Mouse (Mus musculus): ENCODE measurements around the gene Elovl2.
"Not testable (repeated sequence)": the region's sequence is repeated elsewhere in the genome, so short reads cannot be mapped to it uniquely, and the experiment has no call there.

Elovl2 gene

GRCm38 (mm10) chr13:41220304-41220834 is at the start of gene Elovl2:
TSS of gene Elovl2 (minus strand) at chr13:41220405.
- CTCF ChIA-PET: interaction anchor here (0.5 kb wide), 1 partner anchor 377 kb away, joined by 4 read pairs; no protein-coding TSS in a partner anchor

- CTCF ChIA-PET: no interaction called here
Measured at GRCm38 (mm10) chr13:41267827-41268408, 47.7 kb upstream of the Elovl2 start.

DNA sequence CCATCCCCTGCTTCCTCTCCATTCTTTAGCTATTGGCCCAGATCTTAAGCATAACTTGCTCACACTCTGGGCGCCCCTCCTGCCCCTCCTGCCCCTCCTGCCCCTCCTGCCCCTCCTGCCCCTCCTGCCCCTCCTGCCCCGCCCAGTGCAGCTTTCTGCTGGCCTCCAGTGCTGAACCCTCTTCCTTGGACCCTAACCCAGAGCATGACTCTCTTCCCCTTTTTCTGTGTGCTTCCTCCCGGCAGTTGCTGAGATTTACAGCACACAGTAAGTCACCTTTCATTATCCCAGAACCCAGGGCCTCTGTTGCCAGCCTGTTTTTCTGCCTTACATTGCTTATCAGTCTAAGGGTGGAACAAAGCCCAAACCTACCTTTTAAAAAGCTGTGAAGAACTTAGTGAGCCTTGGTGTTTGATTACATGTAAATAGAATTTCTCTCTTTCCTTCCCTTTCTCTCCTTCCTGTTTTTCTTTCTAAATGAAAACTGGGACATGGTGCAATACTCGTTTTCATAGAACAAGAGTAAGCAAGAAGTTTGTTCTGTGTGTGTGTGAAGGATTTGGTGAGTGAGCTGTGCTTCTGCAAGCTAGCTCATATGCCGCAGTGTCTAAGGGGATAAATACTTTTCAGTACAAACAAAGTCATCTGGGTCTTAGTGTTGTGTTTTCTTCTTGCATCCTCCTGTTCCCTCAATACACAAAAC is 43.2 kb upstream of the Elovl2 start:
- CTCF ChIA-PET: interaction anchor here (0.6 kb wide), 1 partner anchor 12 kb away, joined by 4 read pairs; no protein-coding TSS in a partner anchor

- CTCF ChIA-PET: not testable (repeated sequence)
Measured at GRCm38 (mm10) chr13:41261617-41262016, 41.4 kb upstream of the Elovl2 start.

DNA sequence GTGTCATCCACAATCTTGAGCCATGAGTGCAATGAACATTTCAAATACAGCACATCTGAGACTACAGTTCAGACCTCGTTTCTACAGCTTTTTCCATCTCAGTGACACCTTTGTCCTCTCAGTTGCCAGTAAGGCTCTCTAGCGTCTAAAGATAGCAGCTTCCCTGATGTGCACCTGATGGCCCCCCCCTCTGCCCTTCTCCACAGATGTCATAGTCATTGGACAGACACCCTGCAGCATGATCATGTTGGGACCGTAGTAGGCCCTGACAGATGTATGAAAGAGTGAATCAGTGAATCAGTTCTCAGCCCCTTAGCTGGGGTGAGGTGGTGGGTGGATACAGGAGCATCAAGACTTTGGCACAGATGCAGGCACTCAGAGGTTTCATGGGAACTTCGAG is 37.6 kb upstream of the Elovl2 start:
- CTCF ChIA-PET: no interaction called here

- CTCF ChIA-PET: no interaction called here
Measured at GRCm38 (mm10) chr13:41256962-41257361, 36.8 kb upstream of the Elovl2 start.

- CTCF ChIA-PET: no interaction called here
Measured at GRCm38 (mm10) chr13:41256126-41256525, 35.9 kb upstream of the Elovl2 start.

DNA sequence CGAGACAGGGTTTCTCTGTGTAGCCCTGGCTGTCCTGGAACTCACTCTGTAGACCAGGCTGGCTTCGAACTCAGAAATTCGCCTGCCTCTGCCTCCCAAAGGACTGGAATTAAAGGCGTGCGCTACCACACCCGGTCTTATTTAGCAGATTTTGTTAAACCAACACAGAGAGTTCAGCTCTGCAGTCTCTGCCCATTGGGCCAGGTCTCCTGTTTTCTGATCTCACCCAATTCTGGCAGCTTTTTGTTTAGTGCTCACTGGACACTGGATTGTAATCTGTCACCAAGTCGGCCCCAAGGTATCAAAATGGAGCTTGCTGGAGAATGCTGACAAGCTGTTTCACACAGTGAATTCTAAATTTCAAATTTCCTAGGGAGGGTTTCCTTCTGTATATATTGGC is 32.5 kb upstream of the Elovl2 start:
- CTCF ChIA-PET: interaction anchor here (0.6 kb wide), 2 partner anchors 11 to 803 kb away, joined by 4 to 8 read pairs; no protein-coding TSS in a partner anchor

DNA sequence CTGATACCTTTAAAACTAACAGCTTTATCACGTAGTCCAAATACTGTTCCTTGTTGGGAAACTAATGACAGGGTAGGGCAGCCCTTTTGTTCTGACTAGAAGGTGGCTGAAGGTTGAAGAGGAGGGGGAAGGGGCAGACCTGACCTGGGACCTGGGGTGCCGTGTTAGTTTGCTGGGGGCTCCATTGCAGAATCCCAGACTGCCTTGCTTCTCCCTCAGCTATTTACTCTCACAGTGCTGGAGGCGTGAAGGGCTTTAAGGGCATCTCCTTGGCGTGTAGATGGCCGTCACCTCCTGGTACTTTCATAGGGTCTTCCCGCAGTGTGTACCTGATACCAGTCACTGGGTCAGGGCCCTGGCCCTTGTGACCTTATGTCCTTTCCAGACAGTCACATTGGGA is 31.9 kb upstream of the Elovl2 start:
- CTCF ChIA-PET: interaction anchor here (0.6 kb wide), 2 partner anchors 10 to 803 kb away, joined by 4 to 8 read pairs; no protein-coding TSS in a partner anchor

DNA sequence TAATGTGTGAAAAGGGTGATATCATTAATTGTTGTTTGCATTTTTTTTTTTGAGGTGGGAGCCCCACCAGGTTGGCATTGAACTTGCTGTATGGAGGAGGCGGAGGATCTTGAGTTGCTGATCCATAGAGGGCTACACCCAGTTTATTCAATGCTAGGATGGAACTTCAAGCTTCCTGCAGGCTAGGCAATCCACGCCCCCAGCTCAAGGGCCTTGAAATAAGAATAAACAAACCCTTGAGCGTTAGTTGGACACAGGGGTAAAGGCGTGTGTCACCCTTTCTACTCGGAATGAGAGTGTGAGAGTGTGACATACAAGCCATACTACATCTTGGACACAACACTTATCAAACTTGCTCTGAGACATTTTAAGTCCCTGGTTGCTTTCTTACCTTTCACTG is 31.5 kb upstream of the Elovl2 start:
- CTCF ChIA-PET: interaction anchor here (0.6 kb wide), 1 partner anchor 12 kb away, joined by 4 read pairs; no protein-coding TSS in a partner anchor

DNA sequence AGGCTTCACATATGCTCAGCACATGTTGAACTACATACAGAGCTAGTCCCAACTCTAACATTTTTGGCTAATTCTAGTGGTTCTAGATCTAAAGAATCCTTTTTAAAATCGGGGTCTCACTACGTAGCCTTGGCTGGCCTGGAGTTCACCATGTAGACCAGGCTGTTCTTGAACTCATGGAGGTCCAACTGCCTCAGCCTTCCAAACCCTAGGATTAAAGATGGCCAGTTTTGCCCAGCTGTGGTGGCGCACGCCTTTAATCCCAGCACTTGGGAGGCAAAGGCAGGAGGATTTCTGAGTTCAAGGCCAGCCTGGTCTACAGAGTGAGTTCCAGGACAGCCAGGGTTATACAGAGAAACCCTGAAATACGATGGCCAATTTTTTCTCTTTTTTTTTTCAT is 31.0 kb upstream of the Elovl2 start:
- CTCF ChIA-PET: interaction anchor here (0.6 kb wide), 1 partner anchor 12 kb away, joined by 4 read pairs; no protein-coding TSS in a partner anchor

GRCm38 (mm10) chr13:41250318-41250981 is 30.2 kb upstream of the Elovl2 start:
- CTCF ChIA-PET: interaction anchor here (0.6 kb wide), 1 partner anchor 96 kb away, joined by 6 read pairs; no protein-coding TSS in a partner anchor

- CTCF ChIA-PET: interaction anchor here (0.6 kb wide), 1 partner anchor 97 kb away, joined by 6 read pairs; no protein-coding TSS in a partner anchor
Measured at GRCm38 (mm10) chr13:41249538-41250317, 29.5 kb upstream of the Elovl2 start, which contains the start of gene Smim13. TSS of gene Smim13 (plus strand) at chr13:41249844.

GRCm38 (mm10) chr13:41248751-41249520 is 28.7 kb upstream of the Elovl2 start:
- CTCF ChIA-PET: interaction anchor here (0.6 kb wide), 1 partner anchor 193 kb away, joined by 15 read pairs; no protein-coding TSS in a partner anchor

DNA sequence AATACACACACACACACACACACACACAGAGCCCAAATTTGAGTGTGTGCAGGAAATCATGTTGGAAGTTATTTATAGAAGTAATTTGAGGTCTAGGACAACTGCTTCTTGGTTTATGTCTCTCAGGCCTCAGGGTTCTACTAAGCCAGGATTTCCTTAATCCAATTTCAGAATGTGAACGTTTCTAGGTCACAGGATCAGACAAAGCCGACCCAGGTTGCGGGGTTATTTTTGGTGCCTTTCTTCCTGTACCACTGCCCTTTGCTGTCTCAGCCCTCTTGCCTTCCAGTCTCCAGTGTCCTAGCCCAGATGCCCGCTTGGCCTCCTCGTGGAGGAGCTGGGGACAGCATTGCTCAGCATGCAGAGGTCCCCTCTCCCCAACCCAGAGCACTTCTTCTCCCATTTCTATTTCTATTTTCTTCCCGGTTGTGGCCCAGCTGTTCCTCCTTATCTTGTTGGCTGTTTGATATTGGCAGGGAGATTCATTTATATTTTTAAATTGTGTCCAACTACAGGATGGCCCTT is 24.2 kb upstream of the Elovl2 start:
- CTCF ChIA-PET: no interaction called here

- CTCF ChIA-PET: interaction anchor here (0.6 kb wide), 2 partner anchors 11 to 404 kb away, joined by 3 to 8 read pairs; no protein-coding TSS in a partner anchor
Measured at GRCm38 (mm10) chr13:41241557-41241956, 21.4 kb upstream of the Elovl2 start.

GRCm38 (mm10) chr13:41238805-41239130 is 18.6 kb upstream of the Elovl2 start:
- CTCF ChIA-PET: no interaction called here

- CTCF ChIA-PET: no interaction called here
Measured at GRCm38 (mm10) chr13:41238035-41238804, 18.0 kb upstream of the Elovl2 start.
